Mouse (Mus musculus): ENCODE measurements around the gene Tk1. TPM values are rescaled to one million over a fixed set of nuclear protein-coding genes. Genes with fewer than 3 reads are reported as not detected.
"Not testable (repeated sequence)": the region's sequence is repeated elsewhere in the genome, so short reads cannot be mapped to it uniquely, and the experiment has no call there.

The Tk1 gene
- polyA plus RNA-seq, 1 experiment = 1.2 TPM

GRCm38 (mm10) chr11:117844997-117845396 lies 19.1 kb upstream of the Tk1 start:
- DNase-seq = no peak
- Histone ChIP-seq H3K4me1 (ENCODE audit: control insufficient read depth, insufficient read depth, low read length) (no peaks in the 10 kb centered on the region), H3K27me3 (ENCODE audit: control insufficient read depth, insufficient read depth, low read length) (no peaks in the 10 kb centered on the region), H3K27ac (ENCODE audit: insufficient read depth, low read length) (no peak overlapping the region), H3K4me3 (replicated peaks; ENCODE audit: insufficient read depth, low read depth, low read length) (no peak overlapping the region)
- no peak for TF ChIP-seq CTCF (IDR thresholded peaks at IDR 0.05; ENCODE audit: borderline replicate concordance, insufficient read depth, low read depth, low read length)
- TF ChIP-seq POLR2A (IDR thresholded peaks at IDR 0.05; ENCODE audit: borderline replicate concordance, insufficient read depth, low read length) = no peak
- WGBS = 87% methylated on average over 2 of the region's 2 CpGs

DNA sequence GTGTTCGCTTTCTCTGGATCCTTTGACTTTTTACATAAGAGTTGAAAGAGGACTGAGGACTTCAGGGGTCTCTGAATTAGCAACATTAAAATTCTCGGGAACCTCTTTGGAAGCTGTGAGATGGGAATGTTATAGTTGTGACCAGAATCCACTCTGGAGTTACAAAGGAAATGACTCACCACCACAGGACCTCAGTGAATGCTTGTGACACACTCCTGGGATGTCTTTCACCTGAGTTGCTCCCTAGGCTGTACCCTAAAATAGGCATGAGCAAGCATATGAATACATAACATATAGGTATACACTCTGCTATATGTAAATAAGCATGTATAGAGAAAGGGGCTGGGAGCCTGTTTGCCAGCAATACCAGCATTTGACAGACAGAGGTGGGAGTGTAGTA lies 17.5 kb upstream of the Tk1 start:
- WGBS = 89% methylated on average over 2 of the region's 2 CpGs
- H3K27ac ChIP-seq (ENCODE audit: insufficient read depth, low read length) = no peak overlapping the region
- no peak overlapping the region for H3K4me3 ChIP-seq (replicated peaks; ENCODE audit: insufficient read depth, low read depth, low read length)
- no peaks in the 10 kb centered on the region for H3K4me1 ChIP-seq (ENCODE audit: control insufficient read depth, insufficient read depth, low read length)
- no peak for TF ChIP-seq POLR2A (IDR thresholded peaks at IDR 0.05; ENCODE audit: borderline replicate concordance, insufficient read depth, low read length)
- no peak for TF ChIP-seq CTCF (IDR thresholded peaks at IDR 0.05; ENCODE audit: borderline replicate concordance, insufficient read depth, low read depth, low read length)
- H3K27me3 ChIP-seq (ENCODE audit: control insufficient read depth, insufficient read depth, low read length) = no peaks in the 10 kb centered on the region
- no peak for DNase-seq

DNA sequence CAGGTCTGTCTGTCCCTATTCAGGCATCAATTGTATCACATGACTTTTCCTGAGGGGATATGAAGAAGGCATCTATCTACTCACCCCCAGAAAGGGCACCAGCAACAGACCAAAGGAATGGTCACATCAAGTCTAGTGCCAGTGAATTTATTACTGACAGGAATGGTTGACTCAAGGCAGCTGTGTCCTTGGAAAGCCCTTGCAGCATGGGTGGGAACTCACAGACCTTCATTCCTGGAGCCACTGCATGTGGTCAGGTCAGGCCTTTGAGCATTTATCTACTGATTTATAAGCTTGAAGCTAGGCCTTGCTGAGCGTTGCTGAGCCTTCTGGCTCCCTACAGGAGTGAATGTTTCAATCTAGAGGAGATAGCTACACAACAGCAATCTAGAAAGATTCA lies 15.0 kb upstream of the Tk1 start:
- no peak for DNase-seq
- no peaks in the 10 kb centered on the region for H3K27me3 ChIP-seq (ENCODE audit: control insufficient read depth, insufficient read depth, low read length)
- H3K27ac ChIP-seq (ENCODE audit: insufficient read depth, low read length) = no peak overlapping the region
- H3K4me3 ChIP-seq (replicated peaks; ENCODE audit: insufficient read depth, low read depth, low read length) = no peak overlapping the region
- H3K4me1 ChIP-seq (ENCODE audit: control insufficient read depth, insufficient read depth, low read length) = no peaks in the 10 kb centered on the region
- WGBS = 61% methylated on average over 1 of the region's 1 CpGs
- TF ChIP-seq CTCF (IDR thresholded peaks at IDR 0.05; ENCODE audit: borderline replicate concordance, insufficient read depth, low read depth, low read length) (no peak), POLR2A (IDR thresholded peaks at IDR 0.05; ENCODE audit: borderline replicate concordance, insufficient read depth, low read length) (no peak)

- no peaks in the 10 kb centered on the region for H3K27me3 ChIP-seq (ENCODE audit: control insufficient read depth, insufficient read depth, low read length)
- H3K4me1 ChIP-seq (ENCODE audit: control insufficient read depth, insufficient read depth, low read length) = no peaks in the 10 kb centered on the region
- no peak overlapping the region for H3K4me3 ChIP-seq (replicated peaks; ENCODE audit: insufficient read depth, low read depth, low read length)
- WGBS = 89% methylated on average over 1 of the region's 1 CpGs
- no peak for DNase-seq
- no peak overlapping the region for H3K27ac ChIP-seq (ENCODE audit: insufficient read depth, low read length)
- no peak for TF ChIP-seq POLR2A (IDR thresholded peaks at IDR 0.05; ENCODE audit: borderline replicate concordance, insufficient read depth, low read length)
- TF ChIP-seq CTCF (IDR thresholded peaks at IDR 0.05; ENCODE audit: borderline replicate concordance, insufficient read depth, low read depth, low read length) = no peak
Measured at GRCm38 (mm10) chr11:117839021-117839420, 13.1 kb upstream of the Tk1 start.

DNA sequence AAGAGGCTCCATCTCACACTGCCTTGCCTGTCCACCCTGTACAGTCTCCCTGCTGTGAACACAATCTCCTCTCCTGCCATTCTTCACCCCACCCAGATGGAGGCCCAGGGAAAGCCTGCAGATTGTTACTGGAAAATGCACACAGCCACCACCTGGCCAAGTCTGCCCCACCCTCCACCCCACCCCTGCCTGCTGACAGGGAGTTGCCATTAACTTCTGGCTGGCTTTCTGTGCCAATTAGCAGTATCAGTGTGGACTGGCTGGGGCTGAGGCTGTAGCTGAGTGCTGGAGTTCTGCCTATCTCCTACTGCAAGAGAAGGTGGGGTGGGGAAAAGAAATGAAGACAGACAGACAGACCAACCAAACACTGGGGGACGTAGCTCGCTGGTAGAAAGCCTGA lies 12.7 kb upstream of the Tk1 start:
- Histone ChIP-seq H3K27ac (ENCODE audit: insufficient read depth, low read length) (no peak overlapping the region), H3K4me3 (replicated peaks; ENCODE audit: insufficient read depth, low read depth, low read length) (no peak overlapping the region), H3K27me3 (ENCODE audit: control insufficient read depth, insufficient read depth, low read length) (no peaks in the 10 kb centered on the region), H3K4me1 (ENCODE audit: control insufficient read depth, insufficient read depth, low read length) (no peaks in the 10 kb centered on the region)
- DNase-seq = no peak
- WGBS = 67% methylated on average over 2 of the region's 2 CpGs
- TF ChIP-seq CTCF (IDR thresholded peaks at IDR 0.05; ENCODE audit: borderline replicate concordance, insufficient read depth, low read depth, low read length) (no peak), POLR2A (IDR thresholded peaks at IDR 0.05; ENCODE audit: borderline replicate concordance, insufficient read depth, low read length) (no peak)

DNA sequence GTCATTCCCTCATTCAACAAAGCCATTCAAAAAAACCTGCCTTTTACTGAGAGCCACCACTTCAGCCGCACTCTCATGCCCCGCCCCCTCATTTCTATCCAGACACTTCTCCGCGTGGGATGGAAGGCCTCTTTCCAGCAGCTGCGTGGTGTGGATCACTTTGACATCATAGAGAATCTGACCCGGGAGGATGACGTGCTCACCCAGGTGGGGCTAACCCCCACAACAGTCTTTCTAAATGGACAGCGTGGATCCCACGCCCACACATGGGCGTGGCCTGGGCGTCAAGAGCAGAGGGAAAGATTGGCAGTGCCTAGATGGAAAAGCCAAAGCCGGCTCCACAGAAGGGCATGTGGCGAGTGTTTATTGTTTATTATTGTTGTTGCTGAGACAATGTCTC lies 10.4 kb upstream of the Tk1 start:
- TF ChIP-seq POLR2A (IDR thresholded peaks at IDR 0.05; ENCODE audit: borderline replicate concordance, insufficient read depth, low read length) (no peak), CTCF (IDR thresholded peaks at IDR 0.05; ENCODE audit: borderline replicate concordance, insufficient read depth, low read depth, low read length) (no peak)
- DNase-seq = no peak
- Histone ChIP-seq H3K4me3 (replicated peaks; ENCODE audit: insufficient read depth, low read depth, low read length) (no peak overlapping the region), H3K4me1 (ENCODE audit: control insufficient read depth, insufficient read depth, low read length) (no peaks in the 10 kb centered on the region), H3K27me3 (ENCODE audit: control insufficient read depth, insufficient read depth, low read length) (no peaks in the 10 kb centered on the region), H3K27ac (ENCODE audit: insufficient read depth, low read length) (no peak overlapping the region)
- WGBS = 26% methylated on average over 13 of the region's 13 CpGs

- no peak for DNase-seq
- Histone ChIP-seq H3K27me3 (ENCODE audit: control insufficient read depth, insufficient read depth, low read length) (no peaks in the 10 kb centered on the region), H3K4me3 (replicated peaks; ENCODE audit: insufficient read depth, low read depth, low read length) (no peak overlapping the region), H3K27ac (ENCODE audit: insufficient read depth, low read length) (no peak overlapping the region), H3K4me1 (ENCODE audit: control insufficient read depth, insufficient read depth, low read length) (no peaks in the 10 kb centered on the region; the same call in 1 of the 2 replicates)
- TF ChIP-seq POLR2A (IDR thresholded peaks at IDR 0.05; ENCODE audit: borderline replicate concordance, insufficient read depth, low read length) = no peak
- 95% methylated on average over 8 of the region's 8 CpGs for WGBS
Measured at GRCm38 (mm10) chr11:117834086-117834485, 8.2 kb upstream of the Tk1 start.

DNA sequence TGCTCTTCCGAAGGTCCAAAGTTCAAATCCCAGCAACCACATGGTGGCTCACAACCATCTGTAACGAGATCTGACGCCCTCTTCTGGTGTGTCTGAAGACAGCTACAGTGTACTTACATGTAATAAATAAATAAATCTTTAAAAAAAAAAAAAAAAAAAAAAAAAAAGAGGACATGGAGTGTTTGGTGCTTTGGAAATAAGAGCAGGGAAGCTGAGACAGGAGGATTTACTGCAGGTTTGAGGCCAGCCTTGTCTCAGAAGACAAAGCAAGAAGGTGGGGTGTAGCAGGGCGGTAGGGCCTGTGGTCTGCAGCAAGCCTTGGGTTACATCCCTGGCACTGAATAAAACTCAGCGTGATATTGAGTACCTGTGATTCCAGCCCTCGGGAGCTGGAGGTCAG lies 7.6 kb upstream of the Tk1 start:
- H3K4me3 ChIP-seq (replicated peaks; ENCODE audit: insufficient read depth, low read depth, low read length); H3K27ac ChIP-seq (ENCODE audit: insufficient read depth, low read length); DNase-seq; H3K4me1 ChIP-seq (ENCODE audit: control insufficient read depth, insufficient read depth, low read length); H3K27me3 ChIP-seq (ENCODE audit: control insufficient read depth, insufficient read depth, low read length): not testable (repeated sequence)
- WGBS = 96% methylated on average over 4 of the region's 6 CpGs

Data from cerebellum, adult 2 months (tissue).